Mouse (Mus musculus): ENCODE results near the gene Plin5. TPM values are rescaled to one million over a fixed set of nuclear protein-coding genes. Genes with fewer than 3 reads are reported as not detected.
A peak's percentile ranks its signal among the peaks of the same experiment; 100 is the strongest.
"Not testable (repeated sequence)": the region's sequence is repeated elsewhere in the genome, so short reads cannot be mapped to it uniquely, and the experiment has no call there.

Plin5 gene
- polyA plus RNA-seq, 1 experiment from 2014 or later = 0.27 TPM

GRCm38 (mm10) chr17:56112743-56113142, 4.7 kb downstream of the Plin5 start:
- Histone ChIP-seq H3K4me2 (no peak overlapping the region), H3K36me3 (ENCODE audit: poor library complexity, severe bottlenecking) (peaks cover 7% of the 10 kb centered on the region), H3K4me1 (peaks cover 5% of the 10 kb centered on the region), H3K9me3 (replicated peaks) (no peaks in the 10 kb centered on the region), H3K27ac (no peak overlapping the region), H3K9ac (peak overlapping the region; percentile 19; the same call in 1 of the 2 replicates), H3K4me3 (no peak overlapping the region), H3K27me3 (peaks cover 17% of the 10 kb centered on the region)
- 70% methylated on average over 3 of the region's 3 CpGs for WGBS
- no peak for ATAC-seq

GRCm38 (mm10) chr17:56111864-56112263, 5.5 kb downstream of the Plin5 start:
- H3K4me1 ChIP-seq = no peaks in the 10 kb centered on the region
- peak; percentile 30 for ATAC-seq
- H3K36me3 ChIP-seq (ENCODE audit: poor library complexity, severe bottlenecking) = peaks cover 7% of the 10 kb centered on the region
- H3K9me3 ChIP-seq (replicated peaks) = no peaks in the 10 kb centered on the region
- H3K4me3 ChIP-seq = no peak overlapping the region
- H3K27ac ChIP-seq = no peak overlapping the region
- 41% methylated on average over 5 of the region's 5 CpGs for WGBS
- peaks cover 8% of the 10 kb centered on the region for H3K27me3 ChIP-seq
- H3K9ac ChIP-seq = no peak overlapping the region
- H3K4me2 ChIP-seq = no peak overlapping the region

- H3K9ac ChIP-seq = no peak overlapping the region
- peaks cover 7% of the 10 kb centered on the region for H3K36me3 ChIP-seq (ENCODE audit: poor library complexity, severe bottlenecking)
- no peak overlapping the region for H3K4me2 ChIP-seq
- WGBS = 13% methylated on average over 1 of the region's 1 CpGs
- no peak overlapping the region for H3K4me3 ChIP-seq
- H3K27me3 ChIP-seq = no peaks in the 10 kb centered on the region
- no peaks in the 10 kb centered on the region for H3K9me3 ChIP-seq (replicated peaks)
- no peak overlapping the region for H3K27ac ChIP-seq
- no peak for ATAC-seq
- no peaks in the 10 kb centered on the region for H3K4me1 ChIP-seq
These were observed 6.4 kb downstream of the Plin5 start for GRCm38 (mm10) chr17:56111021-56111420.

GRCm38 (mm10) chr17:56110571-56110970, 6.8 kb downstream of the Plin5 start:
- no peaks in the 10 kb centered on the region for H3K9me3 ChIP-seq (replicated peaks)
- H3K4me1 ChIP-seq = no peaks in the 10 kb centered on the region
- 69% methylated on average over 4 of the region's 4 CpGs for WGBS
- no peak overlapping the region for H3K9ac ChIP-seq
- no peaks in the 10 kb centered on the region for H3K27me3 ChIP-seq
- no peak overlapping the region for H3K27ac ChIP-seq
- H3K4me2 ChIP-seq = no peak overlapping the region
- H3K36me3 ChIP-seq (ENCODE audit: poor library complexity, severe bottlenecking) = peaks cover 7% of the 10 kb centered on the region
- no peak overlapping the region for H3K4me3 ChIP-seq
- no peak for ATAC-seq

- ATAC-seq = no peak
- Histone ChIP-seq H3K9me3 (replicated peaks) (no peaks in the 10 kb centered on the region), H3K27ac (no peak within 1 kb of the TSS), H3K27me3 (no peaks in the 10 kb centered on the region), H3K36me3 (ENCODE audit: poor library complexity, severe bottlenecking) (peaks cover 7% of the 10 kb centered on the region), H3K4me2 (no peak within 1 kb of the TSS), H3K4me3 (no peak within 1 kb of the TSS), H3K4me1 (no peaks in the 10 kb centered on the region), H3K9ac (no peak within 1 kb of the TSS)
- whole genome bisulfite sequencing = 66% methylated on average over 10 of the region's 10 CpGs
These were observed 8.0 kb downstream of the Plin5 start, which contains the start of gene Plin4 for GRCm38 (mm10) chr17:56109219-56110051. Gene Plin4 (minus strand): TSS chr17:56109803.

GRCm38 (mm10) chr17:56108334-56109044, 8.9 kb downstream of the Plin5 start:
- no peak overlapping the region for H3K4me2 ChIP-seq
- H3K27me3 ChIP-seq = no peaks in the 10 kb centered on the region
- H3K9me3 ChIP-seq (replicated peaks) = no peaks in the 10 kb centered on the region
- no peak overlapping the region for H3K27ac ChIP-seq
- 80% methylated on average over 6 of the region's 6 CpGs for WGBS
- H3K36me3 ChIP-seq (ENCODE audit: poor library complexity, severe bottlenecking) = peaks cover 14% of the 10 kb centered on the region
- no peak for ATAC-seq
- H3K9ac ChIP-seq = no peak overlapping the region
- no peaks in the 10 kb centered on the region for H3K4me1 ChIP-seq
- H3K4me3 ChIP-seq = no peak overlapping the region

GRCm38 (mm10) chr17:56107736-56108135, 9.7 kb downstream of the Plin5 start:
- Histone ChIP-seq H3K4me3 (no peak overlapping the region), H3K4me1 (no peaks in the 10 kb centered on the region), H3K4me2 (no peak overlapping the region), H3K9me3 (replicated peaks) (no peaks in the 10 kb centered on the region), H3K36me3 (ENCODE audit: poor library complexity, severe bottlenecking) (peaks cover 21% of the 10 kb centered on the region), H3K27ac (no peak overlapping the region), H3K9ac (no peak overlapping the region), H3K27me3 (no peaks in the 10 kb centered on the region)
- WGBS = 65% methylated on average over 2 of the region's 2 CpGs
- no peak for ATAC-seq

- peaks cover 29% of the 10 kb centered on the region for H3K36me3 ChIP-seq (ENCODE audit: poor library complexity, severe bottlenecking)
- H3K9me3 ChIP-seq (replicated peaks) = no peaks in the 10 kb centered on the region
- ATAC-seq = no peak
- H3K4me2 ChIP-seq = no peak overlapping the region
- no peak overlapping the region for H3K9ac ChIP-seq
- no peaks in the 10 kb centered on the region for H3K27me3 ChIP-seq
- no peak overlapping the region for H3K27ac ChIP-seq
- WGBS = 79% methylated on average over 4 of the region's 4 CpGs
- H3K4me1 ChIP-seq = no peaks in the 10 kb centered on the region
- H3K4me3 ChIP-seq = no peak overlapping the region
These were observed 10.4 kb downstream of the Plin5 start for GRCm38 (mm10) chr17:56106981-56107380.

GRCm38 (mm10) chr17:56106436-56106835, 11.0 kb downstream of the Plin5 start:
- H3K36me3 ChIP-seq (ENCODE audit: poor library complexity, severe bottlenecking) = peaks cover 34% of the 10 kb centered on the region
- not testable (repeated sequence) for ATAC-seq
- 98% methylated on average over 4 of the region's 4 CpGs for WGBS

GRCm38 (mm10) chr17:56104821-56105220, 12.6 kb downstream of the Plin5 start:
- not testable (repeated sequence) for H3K4me1 ChIP-seq; H3K9ac ChIP-seq; H3K9me3 ChIP-seq (replicated peaks); ATAC-seq; H3K27me3 ChIP-seq; H3K27ac ChIP-seq; H3K4me3 ChIP-seq; H3K4me2 ChIP-seq
- WGBS = 82% methylated on average over 2 of the region's 5 CpGs
- H3K36me3 ChIP-seq (ENCODE audit: poor library complexity, severe bottlenecking) = peaks cover 50% of the 10 kb centered on the region

More at GRCm38 (mm10) chr17:56106436-56106835, 11.0 kb downstream of the Plin5 start:
- not testable (repeated sequence) for H3K4me1 ChIP-seq; H3K9me3 ChIP-seq (replicated peaks); H3K4me3 ChIP-seq; H3K27ac ChIP-seq; H3K9ac ChIP-seq; H3K4me2 ChIP-seq; H3K27me3 ChIP-seq

GRCm38 (mm10) chr17:56103465-56104285, 13.7 kb downstream of the Plin5 start:
- no peak for ATAC-seq
- H3K27ac ChIP-seq = no peak overlapping the region
- no peaks in the 10 kb centered on the region for H3K27me3 ChIP-seq
- no peak overlapping the region for H3K9ac ChIP-seq
- H3K4me1 ChIP-seq = no peaks in the 10 kb centered on the region
- H3K4me3 ChIP-seq = no peak overlapping the region
- no peak overlapping the region for H3K4me2 ChIP-seq
- no peaks in the 10 kb centered on the region for H3K9me3 ChIP-seq (replicated peaks)
- peaks cover 60% of the 10 kb centered on the region for H3K36me3 ChIP-seq (ENCODE audit: poor library complexity, severe bottlenecking)
- 95% methylated on average over 8 of the region's 8 CpGs for WGBS

GRCm38 (mm10) chr17:56102927-56103326, 14.5 kb downstream of the Plin5 start:
- no peak for ATAC-seq

More at GRCm38 (mm10) chr17:56102927-56103326, 14.5 kb downstream of the Plin5 start:
- Histone ChIP-seq H3K27ac (no peak overlapping the region), H3K4me2 (no peak overlapping the region), H3K27me3 (no peaks in the 10 kb centered on the region), H3K9me3 (replicated peaks) (no peaks in the 10 kb centered on the region), H3K36me3 (ENCODE audit: poor library complexity, severe bottlenecking) (peaks cover 62% of the 10 kb centered on the region), H3K4me1 (no peaks in the 10 kb centered on the region), H3K4me3 (no peak overlapping the region), H3K9ac (no peak overlapping the region)
- WGBS = 95% methylated on average over 9 of the region's 9 CpGs

Measured in forebrain, embryonic 13.5 days (tissue).